Mouse (Mus musculus) natural killer cell, adult 2 months (primary cell): ENCODE measurements around the gene Esyt3.

Experiments used
- DNase-seq, 2 experiments: peaks; one replicate each; pipeline ENCODE4 v3.0.0; 2022; ENCODE audit warnings: low spot score in 2 of 2

Gene Esyt3

GRCm38 (mm10) chr9:99354796-99355195 is 3.6 kb downstream of the Esyt3 start:
- no peak for DNase-seq

- DNase-seq, result no peak
Observed at GRCm38 (mm10) chr9:99353390-99353789, 5.0 kb downstream of the Esyt3 start.

GRCm38 (mm10) chr9:99352964-99353363 is 5.4 kb downstream of the Esyt3 start:
- DNase-seq, result no peak

- DNase-seq, result no peak
Observed at GRCm38 (mm10) chr9:99345351-99345792, 13.0 kb downstream of the Esyt3 start.

GRCm38 (mm10) chr9:99341600-99341999 is 16.8 kb downstream of the Esyt3 start:
- no peak for DNase-seq

- DNase-seq, result no peak
Observed at GRCm38 (mm10) chr9:99340126-99340525, 18.2 kb downstream of the Esyt3 start.

- no peak for DNase-seq
Observed at GRCm38 (mm10) chr9:99339182-99339581, 19.2 kb downstream of the Esyt3 start.

GRCm38 (mm10) chr9:99338293-99338692 is 20.1 kb downstream of the Esyt3 start:
- DNase-seq, result no peak

GRCm38 (mm10) chr9:99336538-99336937 is 21.8 kb downstream of the Esyt3 start:
- no peak for DNase-seq

GRCm38 (mm10) chr9:99326881-99327280 is 31.5 kb downstream of the Esyt3 start:
- no peak for DNase-seq

GRCm38 (mm10) chr9:99325961-99326360 is 32.4 kb downstream of the Esyt3 start:
- no peak for DNase-seq

- no peak for DNase-seq
Observed at GRCm38 (mm10) chr9:99325208-99325929, 33.0 kb downstream of the Esyt3 start.

- no peak for DNase-seq
Observed at GRCm38 (mm10) chr9:99320006-99320405, 38.4 kb downstream of the Esyt3 start.

- DNase-seq, result no peak
Observed at GRCm38 (mm10) chr9:99319343-99319951, 38.9 kb downstream of the Esyt3 start.

GRCm38 (mm10) chr9:99306226-99306625 is 52.1 kb downstream of the Esyt3 start:
- no peak for DNase-seq

- no peak for DNase-seq
Observed at GRCm38 (mm10) chr9:99304296-99304695, 54.1 kb downstream of the Esyt3 start.
